Mouse (Mus musculus): ENCODE measurements at regions not wholly inside any gene's neighbourhood (a gene's known extent, or its start where the extent isn't known, plus 50 kb on each side); places are given as distances from the start of the nearest gene placed in this dataset.
"Not testable (repeated sequence)": the region's sequence is repeated elsewhere in the genome, so short reads cannot be mapped to it uniquely, and the experiment has no call there.

GRCm38 (mm10) chr8:98955803-98956202 lies 460.5 kb downstream of the Cdh8 start:
- DNase-seq (ENCODE audit: low spot score in 2 of 2) = no peak

- DNase-seq (ENCODE audit: low spot score in 2 of 2) = no peak
These were observed 503.0 kb downstream of the Cdh8 start for GRCm38 (mm10) chr8:98913159-98913777.

GRCm38 (mm10) chr8:98893331-98893730 lies 522.9 kb downstream of the Cdh8 start:
- DNase-seq (ENCODE audit: low spot score in 2 of 2) = no peak

GRCm38 (mm10) chr8:98861664-98862306 lies 554.5 kb downstream of the Cdh8 start:
- no peak for DNase-seq (ENCODE audit: low spot score in 2 of 2)

GRCm38 (mm10) chr8:98861175-98861574 lies 555.1 kb downstream of the Cdh8 start:
- no peak for DNase-seq (ENCODE audit: low spot score in 2 of 2)

- no peak for DNase-seq (ENCODE audit: low spot score in 2 of 2)
These were observed 555.9 kb downstream of the Cdh8 start for GRCm38 (mm10) chr8:98860416-98860815.

- peak in 1 of 2 experiments; percentile 7 for DNase-seq (ENCODE audit: low spot score in 2 of 2)
These were observed 586.8 kb downstream of the Cdh8 start for GRCm38 (mm10) chr8:98829515-98829914.

- DNase-seq (ENCODE audit: low spot score in 2 of 2) = no peak
These were observed 587.3 kb downstream of the Cdh8 start for GRCm38 (mm10) chr8:98829006-98829405.

- no peak for DNase-seq (ENCODE audit: low spot score in 2 of 2)
These were observed 604.3 kb downstream of the Cdh8 start for GRCm38 (mm10) chr8:98811922-98812321.

GRCm38 (mm10) chr8:98797445-98797844 lies 618.8 kb downstream of the Cdh8 start:
- DNase-seq (ENCODE audit: low spot score in 2 of 2) = no peak

- no peak for DNase-seq (ENCODE audit: low spot score in 2 of 2)
These were observed 649.2 kb downstream of the Cdh8 start for GRCm38 (mm10) chr8:98767036-98767435.

- DNase-seq (ENCODE audit: low spot score in 2 of 2) = no peak
These were observed 659.7 kb downstream of the Cdh8 start for GRCm38 (mm10) chr8:98756596-98756995.

GRCm38 (mm10) chr8:98755795-98756194 lies 660.5 kb downstream of the Cdh8 start:
- no peak for DNase-seq (ENCODE audit: low spot score in 2 of 2)

- no peak for DNase-seq (ENCODE audit: low spot score in 2 of 2)
These were observed 663.9 kb downstream of the Cdh8 start for GRCm38 (mm10) chr8:98752367-98752766.

- no peak for DNase-seq (ENCODE audit: low spot score in 2 of 2)
These were observed 708.5 kb downstream of the Cdh8 start for GRCm38 (mm10) chr8:98707753-98708152.

- no peak for DNase-seq (ENCODE audit: low spot score in 2 of 2)
These were observed 710.1 kb downstream of the Cdh8 start for GRCm38 (mm10) chr8:98706122-98706521.

GRCm38 (mm10) chr8:98685195-98685594 lies 731.1 kb downstream of the Cdh8 start:
- peak; percentile 4 to 9 for DNase-seq (ENCODE audit: low spot score in 2 of 2)

- DNase-seq (ENCODE audit: low spot score in 2 of 2) = no peak
These were observed 731.7 kb downstream of the Cdh8 start for GRCm38 (mm10) chr8:98684531-98684930.

GRCm38 (mm10) chr8:98680065-98680464 lies 736.2 kb downstream of the Cdh8 start:
- no peak for DNase-seq (ENCODE audit: low spot score in 2 of 2)

- no peak for DNase-seq (ENCODE audit: low spot score in 2 of 2)
These were observed 757.0 kb downstream of the Cdh8 start for GRCm38 (mm10) chr8:98659287-98659686.

- not testable (repeated sequence) for DNase-seq (ENCODE audit: low spot score in 2 of 2)
These were observed 764.0 kb downstream of the Cdh8 start for GRCm38 (mm10) chr8:98652316-98652715.

GRCm38 (mm10) chr8:98651010-98651409 lies 765.3 kb downstream of the Cdh8 start:
- no peak for DNase-seq (ENCODE audit: low spot score in 2 of 2)

- no peak for DNase-seq (ENCODE audit: low spot score in 2 of 2)
These were observed 788.1 kb downstream of the Cdh8 start for GRCm38 (mm10) chr8:98628151-98628550.

Data from frontal cortex, postnatal 14 days (tissue).